Mouse (Mus musculus) hindbrain, embryonic 15.5 days (tissue): ENCODE results near the gene Cntnap5a. TPM values are rescaled to one million over a fixed set of nuclear protein-coding genes. Genes with fewer than 3 reads are reported as not detected.
"Not testable (repeated sequence)": the region's sequence is repeated elsewhere in the genome, so short reads cannot be mapped to it uniquely, and the experiment has no call there.

Source experiments
- ATAC-seq: fragments of 200-750 bp; cut with Nextera tagmentation; 2 replicates; pipeline ENCODE4 v1.8.0; 2017; ENCODE audit warnings: low read depth, moderate number of reproducible peaks, moderate TSS enrichment; ENCODE audit not compliant: low FRiP score
- H3K27ac ChIP-seq: fragments of 300-500 bp; sonication (generic); replicated peaks from 2 replicates; pipeline ENCODE4 v1.5.1; 2015; ENCODE audit warnings: mild to moderate bottlenecking, inconsistent platforms
- H3K27me3 ChIP-seq: fragments of 300-500 bp; sonication (generic); 2 replicates; pipeline ENCODE4 v1.6.1; 2015; ENCODE audit warnings: control low read depth, inconsistent platforms
- H3K36me3 ChIP-seq: fragments of 300-500 bp; sonication (generic); 2 replicates; pipeline ENCODE4 v1.6.1; 2015; ENCODE audit warnings: control low read depth, inconsistent platforms
- H3K4me1 ChIP-seq: fragments of 300-500 bp; sonication (generic); replicated peaks from 2 replicates; pipeline ENCODE4 v1.6.1; 2015; ENCODE audit warnings: control low read depth, inconsistent platforms
- H3K4me2 ChIP-seq: fragments of 300-500 bp; sonication (generic); 2 replicates; pipeline ENCODE4 v1.6.1; 2015; ENCODE audit warnings: moderate library complexity, mild to moderate bottlenecking, inconsistent platforms
- H3K4me3 ChIP-seq: fragments of 300-500 bp; sonication (generic); 2 replicates; pipeline ENCODE4 v1.5.1; 2015; ENCODE audit warnings: mild to moderate bottlenecking, inconsistent platforms
- H3K9ac ChIP-seq: fragments of 300-500 bp; sonication (generic); 2 replicates; pipeline ENCODE4 v1.6.1; 2015; ENCODE audit warnings: inconsistent platforms
- H3K9me3 ChIP-seq: fragments of 300-500 bp; sonication (generic); 2 replicates; pipeline ENCODE4 v1.6.1; 2016; ENCODE audit warnings: control low read depth, inconsistent platforms
- WGBS: fragments of 180-500 bp; shearing (Covaris S2); methylation state at CpG from one replicate; pipeline ENCODE4 v1.1.7; 2015; 5-methylcytosine and 5-hydroxymethylcytosine counted together
- polyA plus RNA-seq: library from polyadenylated mRNA; unstranded; fragments of >200 nt; fragmentation: Nextera tagmentation; extraction: Ambion mirVana; gene quantifications from 2 replicates; pipeline ENCODE4 v1.2.1, GENCODE M21; 2015

Cntnap5a gene
- polyA plus RNA-seq, 1 experiment from 2014 or later: 3.4 TPM

GRCm38 (mm10) chr1:116107724-116108058 lies 423.1 kb downstream of the Cntnap5a start:
- Histone ChIP-seq H3K9me3 (no peaks in the 10 kb centered on the region), H3K27me3 (no peaks in the 10 kb centered on the region), H3K4me2 (no peak overlapping the region), H3K36me3 (no peaks in the 10 kb centered on the region), H3K4me1 (no peaks in the 10 kb centered on the region), H3K27ac (no peak overlapping the region), H3K9ac (no peak overlapping the region), H3K4me3 (no peak overlapping the region)
- ATAC-seq: no peak

GRCm38 (mm10) chr1:116108381-116108780 lies 423.8 kb downstream of the Cntnap5a start:
- Histone ChIP-seq H3K4me3 (no peak overlapping the region), H3K9ac (no peak overlapping the region), H3K27ac (no peak overlapping the region), H3K27me3 (no peaks in the 10 kb centered on the region), H3K4me1 (no peaks in the 10 kb centered on the region), H3K36me3 (no peaks in the 10 kb centered on the region), H3K4me2 (no peak overlapping the region), H3K9me3 (no peaks in the 10 kb centered on the region)
- no peak for ATAC-seq

GRCm38 (mm10) chr1:116125767-116126166 lies 441.2 kb downstream of the Cntnap5a start:
- Histone ChIP-seq H3K4me3 (no peak overlapping the region), H3K9ac (no peak overlapping the region), H3K4me1 (no peaks in the 10 kb centered on the region), H3K27ac (no peak overlapping the region), H3K36me3 (no peaks in the 10 kb centered on the region), H3K9me3 (no peaks in the 10 kb centered on the region), H3K27me3 (no peaks in the 10 kb centered on the region), H3K4me2 (no peak overlapping the region)
- no peak for ATAC-seq
- WGBS: 38% methylated on average over 1 of the region's 1 CpGs

GRCm38 (mm10) chr1:116127085-116127484 lies 442.5 kb downstream of the Cntnap5a start:
- H3K4me1 ChIP-seq: no peaks in the 10 kb centered on the region
- H3K4me2 ChIP-seq: no peak overlapping the region
- 76% methylated on average over 2 of the region's 2 CpGs for whole genome bisulfite sequencing
- H3K36me3 ChIP-seq: no peaks in the 10 kb centered on the region
- no peak overlapping the region for H3K27ac ChIP-seq
- ATAC-seq: no peak
- H3K4me3 ChIP-seq: no peak overlapping the region
- H3K9me3 ChIP-seq: no peaks in the 10 kb centered on the region
- H3K9ac ChIP-seq: no peak overlapping the region
- H3K27me3 ChIP-seq: no peaks in the 10 kb centered on the region

GRCm38 (mm10) chr1:116128450-116129246 lies 444.1 kb downstream of the Cntnap5a start:
- 53% methylated on average over 1 of the region's 1 CpGs for WGBS
- Histone ChIP-seq H3K4me2 (no peak overlapping the region), H3K9ac (no peak overlapping the region), H3K4me3 (no peak overlapping the region), H3K4me1 (no peaks in the 10 kb centered on the region), H3K36me3 (no peaks in the 10 kb centered on the region), H3K9me3 (no peaks in the 10 kb centered on the region), H3K27ac (no peak overlapping the region), H3K27me3 (no peaks in the 10 kb centered on the region)
- ATAC-seq: no peak

- Histone ChIP-seq H3K27me3 (no peaks in the 10 kb centered on the region), H3K9ac (no peak overlapping the region)
Observed at GRCm38 (mm10) chr1:116132471-116132870, 447.9 kb downstream of the Cntnap5a start.

GRCm38 (mm10) chr1:116149764-116150369 lies 465.3 kb downstream of the Cntnap5a start:
- Histone ChIP-seq H3K27ac (no peak overlapping the region), H3K4me1 (no peaks in the 10 kb centered on the region), H3K9ac (no peak overlapping the region), H3K36me3 (no peaks in the 10 kb centered on the region), H3K4me2 (no peak overlapping the region), H3K4me3 (no peak overlapping the region), H3K27me3 (no peaks in the 10 kb centered on the region), H3K9me3 (no peaks in the 10 kb centered on the region)
- ATAC-seq: no peak

More at GRCm38 (mm10) chr1:116132471-116132870, 447.9 kb downstream of the Cntnap5a start:
- H3K27ac ChIP-seq: no peak overlapping the region
- no peak for ATAC-seq
- H3K4me3 ChIP-seq: no peak overlapping the region
- no peaks in the 10 kb centered on the region for H3K9me3 ChIP-seq
- H3K36me3 ChIP-seq: no peaks in the 10 kb centered on the region
- no peaks in the 10 kb centered on the region for H3K4me1 ChIP-seq
- no peak overlapping the region for H3K4me2 ChIP-seq

GRCm38 (mm10) chr1:116184471-116184870 lies 499.9 kb downstream of the Cntnap5a start:
- Histone ChIP-seq H3K4me1 (no peaks in the 10 kb centered on the region), H3K4me3 (no peak overlapping the region), H3K27ac (no peak overlapping the region), H3K36me3 (no peaks in the 10 kb centered on the region), H3K9me3 (no peaks in the 10 kb centered on the region), H3K4me2 (no peak overlapping the region), H3K27me3 (no peaks in the 10 kb centered on the region), H3K9ac (no peak overlapping the region)
- no peak for ATAC-seq
- WGBS: 95% methylated on average over 2 of the region's 2 CpGs

GRCm38 (mm10) chr1:116188142-116188541 lies 503.6 kb downstream of the Cntnap5a start:
- H3K4me3 ChIP-seq, H3K27ac ChIP-seq, H3K9ac ChIP-seq, H3K9me3 ChIP-seq, ATAC-seq, H3K4me2 ChIP-seq, H3K4me1 ChIP-seq, H3K27me3 ChIP-seq, H3K36me3 ChIP-seq: not testable (repeated sequence)
- WGBS: 33% methylated on average over 1 of the region's 1 CpGs

GRCm38 (mm10) chr1:116192299-116192698 lies 507.7 kb downstream of the Cntnap5a start:
- Histone ChIP-seq H3K27ac (no peak overlapping the region), H3K36me3 (no peaks in the 10 kb centered on the region), H3K9me3 (no peaks in the 10 kb centered on the region), H3K4me2 (no peak overlapping the region), H3K27me3 (no peaks in the 10 kb centered on the region), H3K4me3 (no peak overlapping the region), H3K9ac (no peak overlapping the region), H3K4me1 (no peaks in the 10 kb centered on the region)
- WGBS: 94% methylated on average over 2 of the region's 2 CpGs
- no peak for ATAC-seq

- no peaks in the 10 kb centered on the region for H3K4me1 ChIP-seq
- no peaks in the 10 kb centered on the region for H3K9me3 ChIP-seq
- no peak overlapping the region for H3K9ac ChIP-seq
- no peak overlapping the region for H3K4me2 ChIP-seq
- no peak overlapping the region for H3K4me3 ChIP-seq
- no peaks in the 10 kb centered on the region for H3K36me3 ChIP-seq
- 0 out of 2 replicates have a peak, but pooled peaks have one; percentile 34 for ATAC-seq
- H3K27me3 ChIP-seq: no peaks in the 10 kb centered on the region
- no peak overlapping the region for H3K27ac ChIP-seq
Observed at GRCm38 (mm10) chr1:116216883-116217282, 532.3 kb downstream of the Cntnap5a start.

- no peaks in the 10 kb centered on the region for H3K36me3 ChIP-seq
- ATAC-seq: no peak
- H3K27ac ChIP-seq: no peak overlapping the region
- no peaks in the 10 kb centered on the region for H3K27me3 ChIP-seq
- no peaks in the 10 kb centered on the region for H3K9me3 ChIP-seq
- H3K4me2 ChIP-seq: no peak overlapping the region
- no peaks in the 10 kb centered on the region for H3K4me1 ChIP-seq
- no peak overlapping the region for H3K9ac ChIP-seq
- no peak overlapping the region for H3K4me3 ChIP-seq
Observed at GRCm38 (mm10) chr1:116240538-116240937, 556.0 kb downstream of the Cntnap5a start.

GRCm38 (mm10) chr1:116243856-116244255 lies 559.3 kb downstream of the Cntnap5a start:
- Histone ChIP-seq H3K4me2 (no peak overlapping the region), H3K4me1 (no peaks in the 10 kb centered on the region), H3K27me3 (no peaks in the 10 kb centered on the region), H3K36me3 (no peaks in the 10 kb centered on the region), H3K4me3 (no peak overlapping the region), H3K9ac (no peak overlapping the region), H3K27ac (no peak overlapping the region), H3K9me3 (no peaks in the 10 kb centered on the region)
- ATAC-seq: no peak
- 95% methylated on average over 2 of the region's 2 CpGs for WGBS
